Mouse (Mus musculus) layer of hippocampus, adult 8-10 months (tissue): ENCODE measurements around the gene Eif5a. TPM values are rescaled to one million over a fixed set of nuclear protein-coding genes. Genes with fewer than 3 reads are reported as not detected.

Experiments used
- DNase-seq, 2 experiments: peaks; one replicate each; pipeline ENCODE4 v3.0.0; 2022; ENCODE audit warnings: low spot score in 2 of 2
- total RNA-seq, 4 experiments: library from RNA; stranded (reverse); gene quantifications; 2 replicates each; pipeline ENCODE4 v1.2.4; 2022

The Eif5a gene
- total RNA-seq, 4 experiments from 2014 or later: 395 to 425 (median 420) TPM

DNA sequence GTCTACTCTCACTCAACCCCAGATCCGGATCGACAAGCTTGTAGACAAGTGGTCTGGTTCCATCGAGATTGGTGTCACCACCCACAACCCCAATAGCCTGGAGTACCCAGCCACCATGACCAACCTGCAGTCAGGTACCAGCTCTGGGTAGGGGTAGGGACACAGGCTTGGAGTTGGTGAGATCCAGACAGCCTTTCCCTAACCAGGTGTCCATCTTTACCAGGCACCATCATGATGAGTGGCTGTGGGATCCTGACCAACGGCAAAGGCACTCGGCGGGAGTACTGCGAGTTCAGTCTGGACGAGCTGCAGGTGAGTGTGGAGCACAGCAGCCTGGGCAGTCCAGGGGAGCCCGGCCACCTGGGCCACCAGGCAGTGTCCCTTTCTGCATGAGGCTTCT, 17.4 kb downstream of the Eif5a start:
- DNase-seq: no peak

DNA sequence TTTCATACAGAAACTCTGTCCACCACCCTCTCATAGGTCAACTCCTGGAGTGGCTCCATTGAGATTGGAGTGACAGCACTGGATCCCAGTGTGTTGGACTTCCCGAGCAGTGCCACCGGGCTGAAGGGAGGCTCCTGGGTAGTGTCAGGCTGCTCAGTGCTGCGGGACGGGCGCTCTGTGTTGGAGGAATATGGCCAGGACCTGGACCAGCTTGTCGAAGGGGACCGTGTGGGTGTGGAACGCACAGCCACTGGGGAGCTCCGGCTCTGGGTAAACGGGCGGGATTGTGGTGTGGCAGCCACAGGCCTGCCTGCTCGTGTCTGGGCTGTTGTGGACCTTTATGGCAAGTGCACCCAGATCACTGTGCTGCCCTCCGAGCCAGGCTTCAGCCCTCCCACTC, 18.8 kb downstream of the Eif5a start:
- no peak for DNase-seq

GRCm38 (mm10) chr11:69901993-69902392, 19.8 kb downstream of the Eif5a start:
- DNase-seq: no peak

- peak; percentile 98 for DNase-seq
These were observed 20.3 kb downstream of the Eif5a start for GRCm38 (mm10) chr11:69901406-69901846.

- peak; percentile 86 to 90 for DNase-seq
These were observed 21.0 kb downstream of the Eif5a start, which contains the start of the genes 2810408A11Rik and Neurl4 for GRCm38 (mm10) chr11:69900471-69901405. 2810408A11Rik (minus strand) TSS chr11:69900987. Neurl4 (plus strand) TSS chr11:69901072.

GRCm38 (mm10) chr11:69899870-69900269, 21.9 kb downstream of the Eif5a start:
- no peak for DNase-seq

DNA sequence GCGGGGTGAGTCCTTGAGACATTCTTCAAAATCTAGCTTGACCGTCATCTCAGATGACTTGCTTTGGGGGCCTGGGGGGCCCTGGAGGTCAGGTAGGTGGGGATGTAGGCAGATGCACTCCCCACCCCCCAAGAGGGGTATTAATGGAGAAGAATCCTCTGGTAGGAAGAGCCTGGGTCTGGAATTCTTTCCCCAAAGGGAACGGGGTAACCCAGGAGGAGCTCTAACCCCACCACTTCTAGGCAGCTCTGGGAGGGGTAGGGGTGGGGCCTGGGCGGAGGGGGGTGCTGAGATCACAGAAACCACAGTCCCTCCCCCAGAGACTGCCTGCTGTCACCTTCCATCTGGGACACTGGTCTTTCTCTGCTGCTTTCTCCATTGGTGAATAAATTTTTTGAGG, 26.5 kb downstream of the Eif5a start, which contains the start of gene Acap1:
TSS of gene Acap1 (minus strand) at position 249 of the 400 bp plus-strand sequence.
- no peak for DNase-seq

DNA sequence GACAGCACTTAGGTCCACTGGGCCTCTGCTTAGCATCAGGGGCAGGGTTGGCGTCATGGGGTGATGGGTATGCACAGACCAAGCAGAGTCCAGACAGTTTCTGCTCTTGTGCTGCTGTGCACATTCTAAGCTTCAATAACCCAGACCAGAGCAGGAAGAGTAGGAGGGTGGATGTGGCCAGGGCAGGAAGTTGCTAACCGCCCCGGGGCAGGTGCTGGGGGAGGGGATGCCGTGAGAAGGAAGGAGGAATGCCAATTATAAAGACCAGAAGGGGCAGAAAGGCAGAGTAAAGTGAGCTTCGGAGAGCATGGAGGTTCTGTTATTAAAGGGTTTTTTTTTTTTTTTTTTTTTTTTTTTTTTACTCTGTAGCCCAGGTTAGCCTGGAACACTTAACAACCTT, 27.1 kb downstream of the Eif5a start:
- DNase-seq: no peak

DNA sequence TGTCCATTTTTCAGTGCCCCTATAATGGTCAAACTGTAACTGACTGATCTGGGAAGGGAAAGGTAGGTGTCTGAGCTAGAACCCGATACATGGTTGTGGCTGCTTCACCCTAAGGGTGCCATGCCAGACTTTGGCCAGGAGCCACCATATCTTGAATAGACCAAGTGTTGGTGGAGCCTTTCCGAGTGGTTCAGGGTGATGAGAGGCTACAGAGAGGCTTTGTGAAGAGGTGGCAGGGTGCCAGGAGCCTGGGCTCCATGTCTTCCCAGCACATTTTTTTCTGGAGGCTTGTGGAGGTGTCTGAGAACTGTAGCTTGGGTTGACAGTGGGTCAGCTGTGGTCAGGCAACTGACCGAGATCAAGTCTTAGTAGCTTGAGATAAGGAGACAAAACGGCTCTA, 30.3 kb downstream of the Eif5a start:
- DNase-seq: peak in 1 of 2 experiments; percentile 56

- DNase-seq: no peak
These were observed 34.7 kb downstream of the Eif5a start for GRCm38 (mm10) chr11:69886907-69887635.

GRCm38 (mm10) chr11:69884663-69885062, 37.1 kb downstream of the Eif5a start:
- no peak for DNase-seq

DNA sequence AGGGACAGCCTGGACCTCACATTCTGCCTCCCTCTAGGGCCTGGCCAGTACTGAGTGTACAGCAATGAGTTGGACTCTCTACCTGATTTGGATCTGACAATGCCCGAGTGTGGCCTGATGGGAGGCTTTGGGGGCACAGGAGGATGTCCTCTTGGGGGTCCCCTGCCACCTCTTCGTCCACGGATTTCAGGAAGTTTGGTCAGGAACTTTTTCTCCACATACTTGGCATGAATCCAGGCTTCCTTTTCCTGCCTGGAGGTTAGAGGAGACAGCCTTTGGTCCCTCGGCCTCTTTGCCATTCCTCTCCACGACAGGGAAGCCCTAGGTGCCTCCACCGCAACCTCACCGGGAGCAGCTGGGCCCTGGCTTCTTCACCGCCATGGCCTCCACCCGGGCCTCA, 37.5 kb downstream of the Eif5a start:
- DNase-seq: no peak

DNA sequence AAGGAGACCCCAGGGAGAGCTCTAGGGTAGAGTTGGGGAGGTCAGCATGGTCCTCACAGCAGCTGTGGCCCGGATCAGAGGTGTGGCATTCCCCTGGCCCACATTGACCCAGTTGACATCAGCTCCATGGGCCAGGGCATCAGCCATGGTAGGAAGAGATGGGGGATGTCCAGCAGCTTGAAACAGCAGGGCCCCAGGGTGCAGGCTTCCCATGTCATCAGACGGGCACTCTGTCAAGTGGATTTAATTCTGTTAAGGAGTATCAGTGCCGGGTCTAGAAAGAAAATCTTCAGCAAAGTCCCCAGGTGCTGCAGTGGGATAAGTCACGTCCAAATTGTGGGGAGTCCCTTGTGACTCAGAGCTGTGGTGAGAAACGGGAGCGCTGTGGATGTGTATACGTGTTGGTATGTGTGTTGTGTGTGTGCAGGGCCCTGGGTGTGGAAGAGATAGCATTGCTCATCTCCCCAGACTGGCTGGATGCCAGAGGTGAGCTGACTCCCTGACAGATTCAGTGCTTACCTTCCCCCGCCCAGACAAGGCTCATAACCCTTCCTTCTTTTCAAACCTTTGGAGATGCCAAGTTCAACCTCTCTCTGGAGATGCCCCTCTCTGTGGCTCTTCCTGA, 38.1 kb downstream of the Eif5a start:
- no peak for DNase-seq

DNA sequence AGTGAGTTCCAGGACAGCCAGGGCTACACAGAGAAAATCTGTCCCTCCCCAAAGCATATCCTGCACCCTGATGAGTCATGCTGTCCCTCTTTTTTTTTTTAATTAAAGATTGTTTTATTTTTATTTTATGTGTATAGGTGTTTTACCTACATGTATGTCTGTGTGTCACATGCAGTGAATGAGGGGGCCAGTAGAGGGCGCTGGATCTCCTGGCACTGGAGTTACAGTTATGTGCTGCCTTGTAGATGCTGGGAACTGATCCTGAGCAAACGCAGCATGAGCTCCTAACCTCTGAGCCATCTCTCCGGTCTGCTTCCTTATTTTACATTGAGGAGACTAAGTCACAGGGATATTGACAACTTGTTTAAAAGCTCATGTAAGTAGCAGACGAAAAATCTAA, 38.7 kb downstream of the Eif5a start:
- DNase-seq: no peak

- no peak for DNase-seq
These were observed 39.7 kb downstream of the Eif5a start for GRCm38 (mm10) chr11:69881787-69882670.

DNA sequence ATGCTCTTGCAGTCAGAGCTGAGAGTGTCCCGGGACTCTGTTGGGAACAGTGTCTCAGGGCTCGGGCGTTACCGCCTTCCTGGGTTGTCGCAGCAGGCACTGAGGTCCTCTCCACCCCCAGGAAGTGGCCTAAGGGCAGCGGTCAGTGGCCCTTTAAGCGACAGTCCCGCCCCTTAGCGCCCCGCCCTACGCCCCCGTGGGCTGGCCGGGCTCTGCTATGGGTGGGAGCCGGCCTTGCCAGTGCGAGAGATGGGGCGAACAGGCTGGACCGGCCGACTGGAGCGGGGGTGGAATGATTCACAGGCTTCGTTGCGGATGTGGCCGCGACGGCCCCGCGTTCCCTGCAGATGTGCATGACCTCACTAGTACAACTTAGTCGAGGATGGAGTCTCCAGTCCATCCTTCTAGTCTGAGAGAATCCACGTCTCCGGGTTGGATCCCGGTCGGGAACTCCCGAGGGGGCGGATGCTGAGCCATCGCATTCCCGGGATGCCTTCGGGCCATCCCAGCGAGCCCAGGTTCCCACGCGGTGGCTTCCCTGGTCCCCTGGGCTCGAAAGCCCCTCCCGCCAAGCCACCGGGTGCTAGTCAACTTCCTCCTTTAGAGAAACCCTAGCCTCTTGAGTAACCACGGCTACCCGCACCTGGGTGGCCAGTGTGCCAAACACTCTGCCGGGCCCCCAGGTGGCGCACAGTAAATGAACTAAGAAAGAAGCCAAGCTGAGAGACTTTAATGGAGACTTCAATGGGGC, 40.7 kb downstream of the Eif5a start, which contains the start of gene Kctd11:
TSS of gene Kctd11 (minus strand) at position 554 of the 751 bp plus-strand sequence.
- peak; percentile 50 to 53 for DNase-seq

GRCm38 (mm10) chr11:69880506-69880852, 41.3 kb downstream of the Eif5a start:
- no peak for DNase-seq

GRCm38 (mm10) chr11:69879711-69880110, 42.0 kb downstream of the Eif5a start:
- no peak for DNase-seq

DNA sequence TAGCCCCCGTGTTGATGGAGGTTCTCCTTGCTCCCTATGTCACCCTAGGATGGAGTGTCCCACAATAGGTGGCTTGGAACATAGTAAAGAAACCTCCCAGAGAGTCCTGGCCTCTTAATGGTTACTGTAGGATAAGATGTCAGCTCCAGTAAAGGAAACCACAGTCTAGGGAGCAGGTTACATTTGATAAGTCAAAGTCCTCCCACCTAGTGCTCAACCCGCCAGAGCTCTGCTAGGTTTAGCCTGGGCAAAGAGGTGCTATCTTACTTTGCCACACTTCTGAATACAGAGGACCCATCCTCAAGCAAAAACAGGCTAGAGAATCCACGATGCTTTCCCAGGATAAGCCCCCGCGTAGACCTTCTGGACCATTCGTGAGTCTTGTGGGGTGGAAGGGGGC, 42.8 kb downstream of the Eif5a start:
- no peak for DNase-seq

DNA sequence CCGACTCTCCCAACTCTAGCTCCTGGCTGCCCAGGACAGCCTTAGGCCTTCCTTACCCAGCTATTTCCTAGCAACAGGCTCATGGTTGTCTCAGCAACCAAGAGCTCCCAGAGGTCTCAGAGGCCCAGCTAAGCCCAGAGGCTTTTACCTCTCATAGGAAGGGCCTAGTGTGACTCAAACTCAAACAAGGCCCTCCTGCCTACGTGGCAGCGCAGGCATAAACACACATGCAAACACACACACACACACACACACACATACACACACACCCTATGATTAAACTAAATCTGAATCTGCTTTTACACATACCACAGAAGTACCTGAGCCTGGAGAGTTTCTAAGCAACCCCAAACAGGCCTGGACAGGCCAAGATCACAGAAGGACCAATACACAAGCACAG, 43.4 kb downstream of the Eif5a start:
- DNase-seq: no peak
